20 mouse cellular contexts compared by ENCODE assay signal in the genomic region with DNA sequence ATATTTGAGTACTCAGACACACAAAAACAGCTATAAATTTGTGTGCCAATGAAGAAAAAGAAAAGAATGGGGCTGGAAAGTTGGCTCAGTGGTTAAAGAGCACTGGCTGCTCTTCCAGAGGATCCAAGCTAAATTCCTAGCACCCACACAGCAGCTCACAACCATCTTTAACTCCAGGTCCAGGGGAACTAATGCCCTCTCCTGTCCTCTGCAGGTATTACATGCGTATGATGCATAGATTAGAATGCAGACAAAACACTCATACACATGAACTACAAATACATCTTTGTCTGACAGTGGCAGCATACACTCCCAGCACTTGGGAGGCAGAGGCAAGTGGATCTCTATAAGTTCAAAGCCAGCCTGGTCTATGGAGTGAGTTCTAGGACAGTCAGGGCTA. TPM values are rescaled to one million over a fixed set of nuclear protein-coding genes. Genes with fewer than 3 reads are reported as not detected.
DNase-seq lines count a peak whose midpoint lies in the region; ATAC-seq and TF ChIP-seq lines count a peak whose summit lies in the region.
"Had no signal": no experiment of that assay in that cellular context is flagged by ENCODE, and none has a peak within 500 bp of the region (broad histone marks: within the 10 kb centered on the region; RNA-seq: fewer than 3 reads in every experiment).

No protein-coding gene starts in this region.

- peaks cover 15% of the 10 kb centered on the region for H3K4me1 ChIP-seq in heart, adult 2 months (ENCODE audit: control insufficient read depth, insufficient read depth, low read length)
- peaks cover 36% of the 10 kb centered on the region for H3K4me1 ChIP-seq in heart, embryonic 10.5 days
- H3K4me1 ChIP-seq in lung, embryonic 14.5 days (ENCODE audit: insufficient read depth): peaks cover 10% of the 10 kb centered on the region; the same call in 1 of the 2 replicates
- H3K4me1 ChIP-seq in lung, adult 2 months (ENCODE audit: control insufficient read depth, insufficient read depth, low read length): peaks cover 12% of the 10 kb centered on the region
- H3K4me1 ChIP-seq in MEL (ENCODE audit: control insufficient read depth in 1 of 2, insufficient read depth in 2 of 2, low read length in 2 of 2): peaks cover 7 to 34% of the 10 kb centered on the region in 2 experiments

- H3K9me3 ChIP-seq in heart, embryonic 10.5 days: no peaks in the 10 kb centered on the region
- no peaks in the 10 kb centered on the region for H3K9me3 ChIP-seq in lung, embryonic 14.5 days (ENCODE audit: low read depth, low read length)
- no peaks in the 10 kb centered on the region for H3K9me3 ChIP-seq in MEL (replicated peaks; ENCODE audit: insufficient read depth, low read length)
- H3K9me3 ChIP-seq: embryonic facial prominence, embryonic 12.5 days; forebrain, embryonic 15.5 days; hindbrain, embryonic 15.5 days; liver, embryonic 13.5 days; megakaryocyte, embryonic 14.5 days; midbrain, embryonic 15.5 days had no signal

- no peaks in the 10 kb centered on the region for H3K27me3 ChIP-seq in heart, adult 2 months (ENCODE audit: control insufficient read depth, insufficient read depth, low read length)
- H3K27me3 ChIP-seq in heart, embryonic 10.5 days (ENCODE audit: insufficient read depth, poor library complexity, severe bottlenecking): peaks cover 22% of the 10 kb centered on the region
- H3K27me3 ChIP-seq in lung, embryonic 14.5 days (ENCODE audit: insufficient read depth, low read length): no peaks in the 10 kb centered on the region
- no peaks in the 10 kb centered on the region for H3K27me3 ChIP-seq in MEL (ENCODE audit: control insufficient read depth in 1 of 2, insufficient read depth in 2 of 2, low read length in 2 of 2)
- no peaks in the 10 kb centered on the region for H3K27me3 ChIP-seq in splenic B cell, adult 2 months (ENCODE audit: control insufficient read depth, insufficient read depth, low read length, poor library complexity, severe bottlenecking)
- H3K27me3 ChIP-seq: embryonic facial prominence, embryonic 12.5 days; forebrain, embryonic 15.5 days; hindbrain, embryonic 15.5 days; liver, embryonic 13.5 days; midbrain, embryonic 15.5 days had no signal

- TF ChIP-seq EP300 in heart, adult 2 months (IDR thresholded peaks at IDR 0.05; ENCODE audit: insufficient read depth, low read depth, low read length): no peak
- no peak for TF ChIP-seq EP300 in MEL (IDR thresholded peaks at IDR 0.05; ENCODE audit: low read depth in 1 of 2, low read length in 2 of 2)

- H3K79me2 ChIP-seq in heart, adult 2 months (replicated peaks; ENCODE audit: control insufficient read depth, insufficient read depth, low read length): no peaks in the 10 kb centered on the region
- peaks cover 14% of the 10 kb centered on the region for H3K79me2 ChIP-seq in MEL (ENCODE audit: control insufficient read depth, insufficient read depth, low read length, poor library complexity)

- intact Hi-C loops in heart, adult 2 months (cut with DNase I): no loop called here
- intact Hi-C loops in left cerebral cortex, postnatal 36 days (cut with DNase I): no loop called here

- no peak overlapping the region for H3K9ac ChIP-seq in heart, adult 2 months (ENCODE audit: low read depth, low read length)
- no peak overlapping the region for H3K9ac ChIP-seq in lung, embryonic 14.5 days
- no peak overlapping the region for H3K9ac ChIP-seq in MEL (ENCODE audit: control insufficient read depth, low read depth, low read length, poor library complexity, severe bottlenecking)
- H3K9ac ChIP-seq: embryonic facial prominence, embryonic 12.5 days; forebrain, embryonic 15.5 days; hindbrain, embryonic 15.5 days; liver, embryonic 13.5 days; midbrain, embryonic 15.5 days had no signal

- peak; percentile 19 for TF ChIP-seq RAD21 in MEL (IDR thresholded peaks at IDR 0.05; ENCODE audit: low read depth, low read length)

- H3K4me3 ChIP-seq in heart, adult 2 months: no peak overlapping the region
- no peak overlapping the region for H3K4me3 ChIP-seq in heart, embryonic 10.5 days
- H3K4me3 ChIP-seq in lung, embryonic 14.5 days (ENCODE audit: low read depth, low read length): no peak overlapping the region
- no peak overlapping the region for H3K4me3 ChIP-seq in lung, adult 2 months (replicated peaks; ENCODE audit: extremely low read depth, low read depth, low read length)
- no peak overlapping the region for H3K4me3 ChIP-seq in MEL (ENCODE audit: control insufficient read depth in 1 of 2, insufficient read depth in 1 of 2, low read depth in 2 of 2, low read length in 2 of 2)
- H3K4me3 ChIP-seq: embryonic facial prominence, embryonic 12.5 days; erythroblast, embryonic 14.5 days; forebrain, embryonic 15.5 days; hindbrain, embryonic 15.5 days; liver, embryonic 13.5 days; megakaryocyte, embryonic 14.5 days; midbrain, embryonic 15.5 days had no signal

- no peak for DNase-seq in heart, adult 2 months
- DNase-seq in heart, embryonic 10.5 days (ENCODE audit: low spot score): no peak
- DNase-seq in lung, embryonic 14.5 days: no peak
- DNase-seq in lung, adult 2 months: no peak
- peak; percentile 52 for DNase-seq in MEL (ENCODE audit: low read depth, low spot score)
- peak; percentile 19 for DNase-seq in splenic B cell, adult 2 months (ENCODE audit: low read depth, low spot score)
- no peak for DNase-seq in left cerebral cortex, postnatal 36 days (ENCODE audit: low spot score in 2 of 2)
- DNase-seq: adrenal gland, adult 8-10 months; cerebellum, adult 9-10 months; kidney, adult 18-20 months; kidney, postnatal 10 days; liver, embryonic 13.5 days; thymus, postnatal 25 days had no signal

- 100% methylated on average over 1 of the region's 1 CpGs for WGBS in heart, adult 2 months
- WGBS in heart, embryonic 10.5 days: 93% methylated on average over 1 of the region's 1 CpGs
- WGBS in lung, embryonic 14.5 days: 97% methylated on average over 1 of the region's 1 CpGs
- 100% methylated on average over 1 of the region's 1 CpGs for WGBS in lung, adult 2 months

- TF ChIP-seq CTCF in heart, adult 2 months (IDR thresholded peaks at IDR 0.05): peak; percentile 49
- peak; percentile 25; the same call in 1 of the 2 replicates for TF ChIP-seq CTCF in lung, embryonic 14.5 days (IDR thresholded peaks at IDR 0.05; ENCODE audit: low read depth)
- TF ChIP-seq CTCF in lung, adult 2 months (IDR thresholded peaks at IDR 0.05; ENCODE audit: insufficient read depth, low read length): no peak
- TF ChIP-seq CTCF in MEL (IDR thresholded peaks at IDR 0.05 in 2 of 3, conservative IDR thresholded peaks at IDR 0.05 in 1 of 3; ENCODE audit: control insufficient read depth in 1 of 3, insufficient read depth in 1 of 3, low read depth in 2 of 3, low read length in 3 of 3, poor library complexity in 1 of 3, severe bottlenecking in 1 of 3): peak in 2 of 3 experiments; percentile 34 to 42; a peak in 4 of 6 replicates

- H3K27ac ChIP-seq in heart, adult 2 months: peak overlapping the region; percentile 79
- H3K27ac ChIP-seq in heart, embryonic 10.5 days: no peak overlapping the region
- H3K27ac ChIP-seq in lung, embryonic 14.5 days (ENCODE audit: low read depth): no peak overlapping the region
- no peak overlapping the region for H3K27ac ChIP-seq in MEL (ENCODE audit: control insufficient read depth, low read depth, low read length)
- H3K27ac ChIP-seq: embryonic facial prominence, embryonic 12.5 days; forebrain, embryonic 15.5 days; hindbrain, embryonic 15.5 days; liver, embryonic 13.5 days; midbrain, embryonic 15.5 days had no signal

- ATAC-seq in lung, embryonic 14.5 days (ENCODE audit: insufficient read depth): no peak
- ATAC-seq in erythroid progenitor cell, adult 5-6 weeks (replicated peaks; ENCODE audit: low FRiP score, poor library complexity, severe bottlenecking): no peak
- ATAC-seq: forebrain, embryonic 15.5 days; midbrain, embryonic 15.5 days had no signal

- peaks cover 8% of the 10 kb centered on the region for H3K36me3 ChIP-seq in heart, adult 2 months (ENCODE audit: control insufficient read depth, insufficient read depth, low read length)
- peaks cover 25% of the 10 kb centered on the region for H3K36me3 ChIP-seq in heart, embryonic 10.5 days
- peaks cover 21% of the 10 kb centered on the region for H3K36me3 ChIP-seq in lung, embryonic 14.5 days (ENCODE audit: insufficient read depth)
- H3K36me3 ChIP-seq in MEL (ENCODE audit: control insufficient read depth in 1 of 2, insufficient read depth in 2 of 2, low read length in 2 of 2): peaks cover 0 to 26% of the 10 kb centered on the region in 2 experiments; a peak in 2 of 4 replicates
- peaks cover 3% of the 10 kb centered on the region; the same call in 1 of the 2 replicates for H3K36me3 ChIP-seq in splenic B cell, adult 2 months (ENCODE audit: control insufficient read depth, insufficient read depth, low read length, poor library complexity, severe bottlenecking)
- H3K36me3 ChIP-seq: forebrain, embryonic 15.5 days; hindbrain, embryonic 15.5 days; midbrain, embryonic 15.5 days had no signal

- no peak overlapping the region for H3K4me2 ChIP-seq in lung, embryonic 14.5 days
- H3K4me2 ChIP-seq: embryonic facial prominence, embryonic 12.5 days; forebrain, embryonic 15.5 days; hindbrain, embryonic 15.5 days; liver, embryonic 13.5 days; midbrain, embryonic 15.5 days had no signal

- TF ChIP-seq POLR2A in heart, adult 2 months (IDR thresholded peaks at IDR 0.05; ENCODE audit: insufficient read depth, low read depth, low read length): no peak
- no peak for TF ChIP-seq POLR2A in lung, adult 2 months (IDR thresholded peaks at IDR 0.05; ENCODE audit: borderline replicate concordance, extremely low read depth, low read depth, low read length)
- no peak for TF ChIP-seq POLR2A in MEL (IDR thresholded peaks at IDR 0.05; ENCODE audit: control insufficient read depth in 1 of 2, insufficient read depth in 1 of 2, low read depth in 1 of 2, low read length in 2 of 2, poor library complexity in 1 of 2)

RNA-seq across cellular contexts. Expression of gene Itpripl1, which starts 3.6 kb away (rescaled TPM):
- total RNA-seq in heart, adult 2 months (2021): 10 to 100 TPM; 14.4 to 17.6 TPM
- 7.9 and 11.5 TPM in 2 replicates for polyA plus RNA-seq in heart, adult 2 months (2012; rRNA removed)
- polyA plus RNA-seq in heart, embryonic 10.5 days (2016; fragmentation: Nextera tagmentation; extraction: Ambion mirVana): 12.4 and 13.1 TPM in 2 replicates
- polyA plus RNA-seq in lung, embryonic 14.5 days (2014; fragmentation: Nextera tagmentation; extraction: Ambion mirVana): 25.6 and 26.5 TPM in 2 replicates
- 12.8 and 14.6 TPM in 2 replicates for polyA plus RNA-seq in lung, adult 2 months (2012; rRNA removed)
- total RNA-seq in MEL (2012; rRNA removed): 20.6 and 22.7 TPM in 2 replicates
- polyA plus RNA-seq in MEL (2012; ENCODE audit: insufficient read depth in 1 of 2, insufficient read length in 2 of 2, low read depth in 1 of 2, low replicate concordance in 2 of 2, missing spikeins in 1 of 2): 10 to 100 TPM in 1 of 2 experiments, not detected in 1; 27.3 TPM
- 1 to 10 TPM; 1.8 to 2.6 TPM for total RNA-seq in left cerebral cortex, postnatal 36 days (2021)
- 8.0 and 10.8 TPM in 2 replicates for total RNA-seq in erythroid progenitor cell, adult 5-6 weeks (2015; ENCODE audit: low replicate concordance)
- total RNA-seq in erythroid progenitor cell, adult 5-6 weeks (2017; ENCODE audit: low replicate concordance): 2.2 and 2.4 TPM in 2 replicates

RNA-seq across cellular contexts. Expression of gene Ncaph, which starts 5.9 kb away (rescaled TPM):
- 1 to 10 TPM in 1 of 2 experiments, under 1 TPM in 1; 0.64 to 1.4 TPM for total RNA-seq in heart, adult 2 months (2021)
- 0.41 and 0.44 TPM in 2 replicates for polyA plus RNA-seq in heart, adult 2 months (2012; rRNA removed)
- polyA plus RNA-seq in heart, embryonic 10.5 days (2016; fragmentation: Nextera tagmentation; extraction: Ambion mirVana): 70.9 and 76.9 TPM in 2 replicates
- 119 and 123 TPM in 2 replicates for polyA plus RNA-seq in lung, embryonic 14.5 days (2014; fragmentation: Nextera tagmentation; extraction: Ambion mirVana)
- polyA plus RNA-seq in lung, adult 2 months (2012; rRNA removed): 1.6 and 2.9 TPM in 2 replicates
- 37.5 and 41.5 TPM in 2 replicates for total RNA-seq in MEL (2012; rRNA removed)
- 10 to 100 TPM in 1 of 2 experiments, not detected in 1; 49.4 TPM for polyA plus RNA-seq in MEL (2012; ENCODE audit: insufficient read depth in 1 of 2, insufficient read length in 2 of 2, low read depth in 1 of 2, low replicate concordance in 2 of 2, missing spikeins in 1 of 2)
- total RNA-seq in left cerebral cortex, postnatal 36 days (2021): 1 to 10 TPM; 1.8 to 1.9 TPM
- 160 and 195 TPM in 2 replicates for total RNA-seq in erythroid progenitor cell, adult 5-6 weeks (2015; ENCODE audit: low replicate concordance)
- 202 and 244 TPM in 2 replicates for total RNA-seq in erythroid progenitor cell, adult 5-6 weeks (2017; ENCODE audit: low replicate concordance)

Comparison
In these comparisons a context has a peak if more than half of its experiments do, and no peak if none do; other contexts are left out.
1. DNase-seq: peak in MEL (single experiment) and splenic B cell, adult 2 months (single experiment); none in heart, adult 2 months (0 of 2), heart, embryonic 10.5 days (single experiment), lung, embryonic 14.5 days (single experiment), lung, adult 2 months (single experiment) and left cerebral cortex, postnatal 36 days (0 of 2).